Mouse (Mus musculus) layer of hippocampus, postnatal 25 days (tissue): ENCODE measurements at regions not wholly inside any gene's neighbourhood (a gene's known extent, or its start where the extent isn't known, plus 50 kb on each side); places are given as distances from the start of the nearest gene placed in this dataset.

Source experiments
- DNase-seq, 2 experiments: peaks; one replicate each; pipeline ENCODE4 v3.0.0; 2022; ENCODE audit warnings: mixed read lengths in 2 of 2, low spot score in 1 of 2; ENCODE audit errors: extremely low spot score in 1 of 2

DNA sequence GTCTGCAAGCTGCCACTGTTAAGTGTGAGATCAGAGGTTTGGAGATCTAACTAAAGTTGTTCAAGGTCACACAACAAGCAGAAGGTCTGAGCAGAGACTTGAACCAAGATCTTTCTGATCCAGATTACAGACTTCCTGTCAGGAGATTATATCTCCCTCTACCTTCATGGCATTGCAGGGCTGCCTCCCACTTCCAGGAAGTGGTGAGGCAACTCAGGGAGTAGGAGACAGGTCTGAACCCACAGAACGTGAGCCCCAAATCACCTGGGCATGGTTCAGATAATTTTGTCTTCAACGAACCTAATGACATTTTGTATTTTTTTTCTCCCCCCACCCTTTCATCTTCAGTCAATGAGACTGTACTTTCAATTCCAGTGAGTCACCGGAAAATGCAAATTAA lies 135.2 kb downstream of the Utp6 start:
- no peak for DNase-seq

DNA sequence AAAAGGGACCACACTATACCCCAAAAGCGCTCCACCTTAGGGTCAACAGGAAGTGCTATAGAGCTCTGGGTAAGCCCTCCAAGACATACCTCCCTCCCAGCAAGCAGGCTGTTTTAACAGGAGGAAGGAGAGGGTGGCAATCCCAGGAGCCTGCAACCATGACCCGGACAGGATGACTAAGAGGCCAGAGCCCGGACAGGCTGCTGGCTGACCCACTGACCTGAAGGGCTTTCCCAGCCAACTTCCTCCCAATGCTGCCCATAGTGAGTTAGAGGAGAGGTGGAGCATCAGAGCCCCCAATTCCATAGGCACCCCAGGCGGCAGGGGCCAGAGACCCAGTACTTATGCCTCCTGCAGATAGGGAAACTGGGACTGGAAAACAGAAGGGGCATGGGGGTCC lies 136.3 kb downstream of the Utp6 start:
- no peak for DNase-seq

DNA sequence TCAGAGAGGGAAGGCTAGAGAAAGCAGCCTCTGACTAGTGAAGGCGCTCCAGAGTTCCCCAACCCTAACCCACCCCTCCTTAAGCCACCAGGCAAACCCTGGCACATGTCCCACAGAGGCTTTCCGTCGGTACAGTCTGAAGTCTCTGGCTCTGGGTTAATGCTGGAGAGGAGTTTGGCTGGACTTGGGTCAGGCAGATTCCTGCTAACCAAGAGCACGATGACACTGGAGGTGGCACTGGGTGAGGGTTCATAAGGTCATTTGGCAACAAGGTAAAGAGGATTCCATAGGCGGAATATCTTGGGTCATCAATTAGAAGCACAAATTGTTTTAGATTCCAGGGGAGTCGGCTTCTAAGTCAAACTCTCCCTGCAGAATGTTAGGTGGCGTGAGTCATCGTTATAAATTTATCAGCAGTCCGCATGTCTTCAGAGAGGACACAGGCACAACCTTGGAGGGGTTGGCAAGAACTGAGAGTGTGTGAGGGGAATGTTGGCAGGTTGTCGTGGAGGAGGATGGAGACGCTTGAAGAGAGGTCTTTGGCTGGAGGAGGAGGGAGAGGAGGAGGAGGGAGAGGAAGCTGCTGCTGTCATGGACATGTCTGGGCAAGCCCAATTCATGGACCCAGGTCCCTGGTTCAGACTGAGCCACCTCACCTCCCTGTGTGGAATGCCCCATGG lies 138.4 kb downstream of the Utp6 start:
- DNase-seq, result no peak

DNA sequence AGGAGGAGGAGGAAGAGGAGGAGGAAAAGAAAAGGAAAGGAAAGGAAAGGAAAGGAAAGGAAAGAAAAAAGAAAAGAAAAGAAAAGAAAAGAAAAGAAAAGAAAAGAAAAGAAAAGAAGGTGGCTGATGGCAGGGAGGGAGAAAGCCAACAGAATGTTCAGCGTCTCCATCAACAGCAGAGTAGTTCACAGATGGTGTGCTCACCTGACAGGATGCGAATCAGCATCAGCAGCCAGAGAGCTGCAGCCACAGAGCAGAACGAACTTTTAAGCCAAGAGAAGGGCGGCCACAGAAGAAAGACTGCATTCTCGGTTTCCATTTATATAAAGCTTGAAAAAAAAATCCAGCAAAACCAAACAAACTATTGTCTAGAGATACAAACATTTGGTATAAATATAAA lies 140.2 kb downstream of the Utp6 start:
- no peak for DNase-seq

DNA sequence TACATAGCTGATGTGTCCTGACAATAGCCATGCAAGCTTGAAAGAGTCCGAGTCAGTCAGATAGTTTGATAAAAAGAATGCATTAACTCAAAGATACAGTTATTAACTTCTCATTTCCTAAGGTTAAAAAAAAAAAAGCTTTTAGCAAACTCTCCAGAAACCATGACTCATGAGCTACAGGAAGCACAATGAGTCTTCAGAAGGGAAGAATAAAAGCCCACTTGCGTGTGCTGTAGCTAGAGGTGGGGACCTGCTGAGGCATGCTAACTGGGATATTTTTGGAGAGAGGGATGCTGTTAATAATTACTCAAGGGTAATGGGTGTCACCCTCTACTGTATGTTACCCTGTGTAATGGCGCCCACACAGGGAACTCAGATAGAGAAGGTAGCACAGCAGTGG lies 147.0 kb downstream of the Utp6 start:
- no peak for DNase-seq

DNA sequence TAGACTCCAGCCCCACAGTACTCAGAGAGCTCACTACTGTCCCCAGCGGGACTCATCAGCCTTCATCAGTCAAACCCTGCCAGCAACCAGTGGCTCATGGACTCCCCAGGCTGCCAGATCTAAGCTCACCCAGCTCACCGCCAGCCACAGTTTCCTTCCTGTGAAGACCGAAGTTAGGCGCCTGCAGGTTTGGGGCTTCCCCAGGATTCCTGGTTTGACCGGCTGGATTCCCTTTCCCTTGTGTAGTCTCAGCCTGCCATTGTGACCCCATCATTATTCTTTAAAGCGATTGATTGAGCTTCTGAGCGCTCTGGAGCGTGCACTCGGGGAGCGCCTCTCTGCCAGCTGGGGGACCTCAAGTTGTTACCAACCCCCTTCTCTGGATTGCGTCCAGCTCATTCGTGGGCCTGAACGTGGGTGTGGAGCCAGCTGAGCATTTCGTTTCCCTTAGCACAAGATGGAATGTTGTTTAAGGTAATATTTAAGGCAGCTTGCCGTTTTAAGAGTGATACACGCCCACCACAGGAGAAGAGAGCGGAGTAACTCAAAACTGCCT lies 155.2 kb downstream of the Utp6 start:
- DNase-seq, result peak in 1 of 2 experiments; percentile 20

DNA sequence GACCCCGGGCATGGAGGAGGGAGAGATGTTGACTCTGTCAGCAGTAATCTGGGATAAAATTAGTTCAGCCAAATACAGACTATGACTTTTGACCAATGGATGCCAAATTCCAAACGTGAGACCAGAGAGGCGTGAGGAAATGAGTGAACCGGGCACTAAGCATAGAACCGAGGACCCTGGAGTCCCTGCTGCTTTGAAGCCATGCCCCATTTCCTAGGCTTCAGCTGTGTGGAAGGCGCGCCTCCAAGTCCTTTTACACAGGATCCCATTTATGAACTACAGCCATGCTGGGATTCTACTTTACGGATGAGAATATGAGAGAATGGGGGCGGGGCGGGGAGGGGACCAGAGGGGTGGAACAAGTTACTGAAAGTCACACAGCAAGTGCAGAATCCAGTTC lies 155.8 kb downstream of the Utp6 start:
- no peak for DNase-seq

DNA sequence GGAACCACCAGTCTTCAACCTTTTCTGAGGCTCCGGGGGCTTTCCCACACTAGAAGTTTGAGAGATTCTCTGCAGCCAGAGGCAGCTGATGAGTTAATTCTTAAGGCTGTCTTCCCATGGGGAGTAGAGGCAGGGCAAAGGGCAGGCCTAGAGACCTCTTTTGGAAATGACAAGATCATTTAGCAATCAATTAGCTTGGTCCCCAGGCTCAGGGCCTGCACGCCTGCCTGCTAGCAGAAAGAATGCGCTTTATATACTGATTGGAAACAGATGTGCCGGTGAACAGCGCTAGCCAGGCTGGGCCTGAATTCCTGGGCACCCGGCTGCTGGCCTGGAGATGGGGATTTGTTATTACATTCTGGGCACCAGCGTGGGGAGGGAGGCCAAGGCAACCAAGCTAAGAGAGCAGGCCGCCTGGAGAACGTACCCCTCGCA lies 156.2 kb downstream of the Utp6 start:
- DNase-seq, result no peak

DNA sequence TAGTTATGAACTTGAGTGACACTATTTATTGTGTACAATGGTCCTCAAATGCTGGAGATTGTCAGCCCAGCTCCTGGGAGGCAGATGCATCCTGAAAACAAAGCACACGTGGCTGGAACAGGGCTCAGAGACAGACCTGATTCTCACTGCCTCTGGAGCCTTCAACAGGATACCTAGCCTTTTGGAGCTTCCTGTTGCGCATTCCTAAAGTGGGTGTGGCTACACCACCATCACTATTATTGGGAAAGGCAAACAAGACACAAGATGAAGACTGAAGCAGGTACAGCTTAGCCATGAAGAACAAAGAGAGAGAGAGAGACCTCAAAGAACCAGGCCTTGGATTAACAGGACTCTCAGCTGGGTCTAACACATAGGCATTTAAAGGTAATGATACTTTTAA lies 158.2 kb downstream of the Utp6 start:
- DNase-seq, result no peak

DNA sequence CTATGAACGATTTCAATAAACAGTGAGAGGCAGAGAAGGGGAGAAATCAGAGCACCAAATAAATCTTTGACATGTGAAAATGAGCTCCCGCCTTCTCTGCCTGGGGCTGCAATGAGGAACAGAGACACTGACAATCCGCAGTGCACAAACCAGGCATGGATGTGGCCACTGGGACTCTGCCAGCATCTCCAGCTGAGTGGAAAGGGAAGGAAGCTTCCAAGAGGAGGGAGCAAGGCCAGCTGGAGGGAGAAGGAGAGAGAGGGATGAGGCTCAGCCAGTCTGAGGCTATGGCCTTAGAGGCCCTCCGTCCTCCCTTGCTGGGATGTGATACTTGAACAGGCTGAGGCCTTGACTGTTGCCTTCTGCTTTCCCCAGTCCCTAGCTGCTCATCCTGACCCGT lies 159.2 kb downstream of the Utp6 start:
- peak in 1 of 2 experiments; percentile 24 for DNase-seq

DNA sequence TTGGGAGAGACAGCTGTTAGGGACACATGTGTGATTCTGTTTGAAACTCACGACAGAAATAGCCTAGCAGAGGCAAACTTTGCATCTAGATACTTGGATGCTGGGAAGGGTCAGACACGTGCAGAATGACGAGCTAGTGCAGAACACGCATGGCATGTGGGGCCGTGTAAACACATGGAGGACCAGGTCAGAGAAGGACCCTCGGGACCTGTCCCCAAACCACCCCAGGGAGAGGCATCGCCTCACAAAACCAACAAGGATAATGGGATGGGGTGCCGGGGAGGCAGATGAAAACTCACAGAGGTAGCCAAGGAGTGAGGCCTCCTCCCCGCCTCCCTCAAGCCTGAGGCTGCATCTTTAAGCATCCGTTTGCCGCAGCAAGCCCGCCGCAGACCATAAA lies 159.6 kb downstream of the Utp6 start:
- DNase-seq, result no peak

DNA sequence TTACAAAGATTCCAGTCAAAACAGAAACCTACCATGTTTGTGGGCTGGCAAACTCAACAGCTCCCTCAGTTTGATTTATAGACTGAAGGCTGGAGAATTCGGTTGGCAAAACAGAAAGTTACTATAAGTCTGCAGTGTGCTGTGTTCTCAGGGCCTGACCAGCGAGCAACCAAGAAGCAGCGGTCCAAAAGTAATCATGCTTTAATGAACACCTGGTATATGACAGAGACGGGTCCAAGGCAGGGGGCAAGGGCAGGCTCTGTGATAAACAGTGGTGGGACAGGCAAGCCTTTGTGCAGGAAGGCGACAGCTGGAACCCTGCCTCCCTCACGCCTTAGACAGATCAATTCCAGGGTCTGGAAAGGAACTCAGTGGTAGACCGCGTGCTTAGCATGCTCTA lies 161.9 kb downstream of the Utp6 start:
- DNase-seq, result no peak

DNA sequence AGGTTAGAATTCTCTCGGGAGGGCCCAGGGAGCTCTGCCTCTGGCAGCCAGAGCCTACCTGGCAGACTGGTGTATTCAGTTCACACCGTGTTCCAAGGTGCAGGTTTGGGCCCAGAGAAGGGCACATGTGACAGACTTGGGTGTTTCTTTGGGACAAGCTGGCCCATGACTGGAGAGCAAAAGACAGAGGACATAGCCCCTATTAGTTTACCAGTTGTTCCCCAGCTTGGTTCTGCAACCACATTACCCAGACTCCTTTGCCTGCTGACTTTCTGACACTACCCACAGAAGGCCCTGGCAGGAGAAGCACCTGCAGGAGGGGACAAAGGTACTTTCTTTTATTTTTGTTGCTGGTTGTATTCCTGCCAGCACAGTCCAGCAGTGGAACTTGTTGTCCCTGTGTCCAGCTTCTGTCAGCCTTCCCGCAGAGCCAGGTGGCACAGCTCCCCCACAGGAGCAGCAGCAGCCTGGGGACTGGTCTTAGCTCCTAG lies 173.9 kb downstream of the Utp6 start:
- DNase-seq, result no peak

DNA sequence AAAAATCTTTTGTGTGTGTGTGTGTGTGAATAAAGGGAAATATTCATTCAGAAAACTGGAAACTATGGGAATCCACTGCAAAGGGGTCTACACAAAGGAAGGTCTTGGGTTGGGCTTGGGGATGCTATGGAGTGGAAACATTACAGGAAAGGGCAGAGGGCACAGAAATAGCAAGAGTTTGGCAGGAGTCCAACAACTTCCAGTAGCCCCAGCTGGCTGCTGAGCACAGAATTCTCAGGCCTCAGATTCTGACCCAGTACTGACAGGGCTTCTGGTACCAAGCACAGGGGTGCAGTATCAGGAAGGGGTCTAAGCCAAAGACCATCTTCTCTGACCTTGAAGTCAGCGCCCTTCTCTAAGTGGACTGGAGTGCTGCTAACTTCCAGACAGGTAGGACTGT lies 174.4 kb downstream of the Utp6 start:
- no peak for DNase-seq

DNA sequence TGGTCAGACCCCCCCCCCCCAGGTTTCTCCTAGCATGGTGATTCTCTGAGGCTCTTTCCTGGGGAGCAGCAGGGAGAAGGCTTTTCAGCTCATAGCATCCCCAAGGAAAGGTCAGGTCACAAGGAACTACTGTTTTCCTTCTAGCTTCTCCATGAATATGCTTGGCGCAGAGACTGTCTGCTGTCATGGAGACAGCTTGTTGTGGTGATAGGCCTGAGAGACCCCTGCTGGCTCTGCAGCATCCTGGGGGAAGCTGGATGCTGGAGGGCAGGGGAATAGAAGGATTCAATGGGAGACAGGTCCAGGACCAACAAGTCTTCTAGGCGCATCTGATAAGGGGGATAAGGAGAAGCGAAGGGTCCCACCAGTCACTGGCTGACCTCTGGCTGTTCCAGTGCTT lies 178.1 kb downstream of the Utp6 start:
- no peak for DNase-seq

DNA sequence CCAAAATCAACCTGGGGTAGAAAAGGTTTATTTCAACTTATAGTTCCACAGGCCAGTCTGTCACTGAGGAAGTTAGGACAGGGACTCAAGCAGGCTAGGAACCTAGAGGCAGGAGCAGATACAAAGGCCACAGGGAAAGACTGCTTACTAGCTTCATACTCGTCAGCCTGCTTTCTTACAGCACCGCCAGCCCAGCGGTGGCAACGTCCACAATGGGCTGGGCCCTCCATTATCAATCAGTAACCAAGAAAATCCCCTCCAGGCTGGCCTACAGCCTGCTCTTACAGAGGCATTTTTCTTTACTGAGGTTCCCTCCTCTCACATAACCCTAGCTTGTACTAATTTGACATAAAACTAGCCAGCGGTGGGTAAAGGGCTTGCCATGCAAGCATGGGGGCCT lies 180.2 kb downstream of the Utp6 start:
- DNase-seq, result no peak

DNA sequence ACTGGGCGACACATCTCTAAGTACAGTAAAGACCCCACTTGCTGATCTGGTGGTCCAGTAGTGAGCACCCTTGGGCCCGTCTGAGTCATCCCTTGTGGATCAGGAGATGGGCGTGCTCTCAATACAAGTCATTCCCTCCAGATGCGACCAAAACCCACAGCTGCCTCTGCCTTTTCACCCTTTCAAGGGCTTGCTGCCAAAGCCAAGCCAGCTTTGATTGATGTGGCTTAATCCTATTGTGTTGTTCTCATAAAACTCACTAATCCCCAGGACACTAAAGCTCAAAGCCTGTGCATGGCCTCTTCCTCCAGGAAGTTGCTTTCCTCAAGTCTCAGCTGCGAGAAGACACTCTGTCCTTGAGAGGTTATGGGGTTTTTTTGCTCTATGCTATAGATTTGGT lies 182.4 kb downstream of the Utp6 start:
- no peak for DNase-seq

DNA sequence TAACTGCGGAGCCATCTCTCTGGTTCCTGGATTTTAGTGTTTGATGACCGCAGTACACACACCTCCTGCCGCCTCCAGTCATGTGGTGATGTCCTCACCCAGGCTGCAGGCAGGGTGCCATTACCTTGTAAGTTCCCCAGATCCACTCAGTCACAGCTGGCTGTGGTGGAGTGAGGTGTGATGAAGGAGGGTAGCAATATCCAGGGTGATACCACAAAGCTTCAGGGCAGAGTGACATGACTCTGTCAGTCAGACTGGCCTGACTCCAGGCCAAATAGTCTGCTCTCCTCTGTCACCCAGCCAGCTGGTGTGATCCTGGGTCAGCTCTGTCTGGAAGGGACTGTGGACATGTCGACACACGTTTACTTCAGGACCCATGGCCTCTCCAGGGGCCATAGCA lies 183.7 kb downstream of the Utp6 start:
- no peak for DNase-seq

DNA sequence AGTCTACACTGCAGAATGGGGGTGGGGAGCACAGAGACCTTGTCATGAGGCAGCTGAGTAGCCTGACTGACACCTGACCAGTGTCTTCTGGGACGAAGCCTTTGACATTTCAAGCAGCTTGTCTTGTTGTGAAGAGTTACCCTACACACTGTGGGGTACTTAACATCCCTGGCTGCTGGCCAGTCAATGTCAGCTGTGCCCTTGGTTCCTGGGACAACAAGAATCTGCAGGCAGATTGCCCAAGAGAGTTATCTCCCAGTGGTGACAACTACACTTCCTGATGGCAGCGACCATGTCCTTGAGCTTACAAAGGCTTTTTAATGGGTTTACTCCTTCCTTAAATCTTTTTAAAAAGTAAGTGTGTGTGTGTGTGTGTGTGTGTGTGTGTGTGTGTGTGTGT lies 184.2 kb downstream of the Utp6 start:
- DNase-seq, result no peak

DNA sequence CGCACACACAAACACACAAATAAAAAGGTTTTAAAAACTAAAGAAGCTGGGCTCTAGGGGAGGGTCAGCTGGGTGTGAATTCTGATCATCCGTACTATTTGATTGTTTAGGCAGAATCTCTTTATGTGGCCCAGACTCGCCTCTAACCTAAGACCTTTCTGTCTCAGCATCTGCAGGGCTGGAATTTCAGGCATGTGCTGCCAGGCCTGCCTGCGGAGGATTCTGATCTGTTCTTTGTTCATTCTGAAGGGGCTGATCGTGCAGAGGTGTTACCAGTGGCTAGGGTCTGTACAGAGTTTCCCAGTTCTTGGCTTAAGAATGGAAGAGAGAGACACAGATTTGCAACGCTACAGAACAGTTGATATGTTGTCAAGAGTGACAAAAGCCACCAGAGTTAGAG lies 185.6 kb downstream of the Rab11fip4 start:
- no peak for DNase-seq

DNA sequence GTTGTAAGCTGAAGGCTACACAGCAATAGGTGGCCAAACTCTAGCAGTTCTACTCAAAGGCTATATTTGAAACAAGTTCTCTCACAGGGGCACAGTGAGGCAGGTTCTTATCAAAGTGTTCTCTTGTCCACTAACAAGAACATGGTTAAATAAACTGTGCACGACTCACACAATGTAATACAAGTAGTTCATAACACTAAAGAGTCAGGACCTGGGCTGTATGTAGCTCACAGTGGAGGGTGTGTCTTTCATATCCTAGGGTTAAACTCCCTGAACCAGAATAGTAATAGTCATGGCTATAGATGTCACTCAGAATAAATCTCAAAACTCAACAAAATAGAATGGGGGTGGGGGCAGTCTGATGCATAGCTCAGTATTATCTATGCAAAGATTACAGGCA lies 182.7 kb downstream of the Rab11fip4 start:
- DNase-seq, result no peak

DNA sequence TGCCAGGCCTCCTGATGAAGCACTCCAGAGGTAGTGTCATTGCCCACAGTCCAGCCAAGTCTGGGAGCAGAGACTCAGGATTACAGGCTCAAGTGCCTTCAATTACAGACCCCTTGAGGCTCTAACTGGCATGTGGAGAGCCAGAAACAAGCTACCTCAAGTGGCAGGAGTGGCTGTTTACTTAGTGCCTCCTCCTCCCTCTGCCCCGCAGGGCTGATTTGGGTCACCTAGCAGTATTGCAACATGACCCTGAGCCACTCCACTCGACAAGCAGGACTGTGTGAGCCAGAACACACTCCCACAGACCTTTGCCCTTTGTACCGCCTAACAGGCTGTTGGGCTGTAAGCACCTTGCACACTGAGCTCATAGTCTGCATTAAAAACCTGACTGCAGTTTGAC lies 180.4 kb downstream of the Rab11fip4 start:
- DNase-seq, result no peak

DNA sequence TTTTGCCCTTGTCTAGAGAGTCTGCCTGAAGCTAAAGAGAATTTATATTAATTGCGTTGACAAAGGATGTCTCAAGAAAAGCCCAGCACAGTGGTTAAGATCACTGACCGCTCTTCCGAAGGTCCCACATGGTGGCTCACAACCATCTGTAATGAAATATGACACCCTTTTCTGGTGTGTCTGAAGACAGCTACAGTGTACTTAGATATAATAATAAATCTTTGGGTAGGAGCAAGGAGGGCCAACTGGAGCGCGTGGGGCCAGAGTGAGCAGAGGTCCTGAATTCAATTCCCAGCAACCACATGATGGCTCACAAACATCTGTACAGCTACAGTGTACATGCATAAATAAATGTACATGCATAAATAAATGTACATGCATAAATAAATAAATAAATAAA lies 176.1 kb downstream of the Rab11fip4 start:
- DNase-seq, result no peak
